Mouse (Mus musculus) neural tube, embryonic 14.5 days (tissue): Measurements from ENCODE around the gene Rcan1. TPM values are rescaled to one million over a fixed set of nuclear protein-coding genes. Genes with fewer than 3 reads are reported as not detected.
"Not testable (repeated sequence)": the region's sequence is repeated elsewhere in the genome, so short reads cannot be mapped to it uniquely, and the experiment has no call there.

Experiments
- ATAC-seq: fragments of 200-750 bp; cut with Nextera tagmentation; 2 replicates; pipeline ENCODE4 v1.8.0; 2017; ENCODE audit warnings: low read depth, mild to moderate bottlenecking, moderate TSS enrichment, moderate library complexity
- H3K27ac ChIP-seq: fragments of 300-500 bp; sonication (generic); 2 replicates; pipeline ENCODE4 v1.5.1; 2014; ENCODE audit warnings: low read depth, mild to moderate bottlenecking, control low read depth, low read length, moderate library complexity, mixed read lengths
- H3K27me3 ChIP-seq: fragments of 300-500 bp; sonication (generic); 2 replicates; pipeline ENCODE4 v1.6.1; 2014; ENCODE audit warnings: low read length; ENCODE audit not compliant: control insufficient read depth, insufficient read depth
- H3K36me3 ChIP-seq: fragments of 300-500 bp; sonication (generic); 2 replicates; pipeline ENCODE4 v1.6.1; 2014; ENCODE audit warnings: low read length, mixed read lengths; ENCODE audit not compliant: control insufficient read depth, insufficient read depth
- H3K4me1 ChIP-seq: fragments of 300-500 bp; sonication (generic); 2 replicates; pipeline ENCODE4 v1.6.1; 2014; ENCODE audit warnings: low read length; ENCODE audit not compliant: control insufficient read depth, insufficient read depth
- H3K4me2 ChIP-seq: fragments of 300-500 bp; sonication (generic); 2 replicates; pipeline ENCODE4 v1.6.1; 2014; ENCODE audit warnings: mild to moderate bottlenecking, low read depth, low read length, control low read depth
- H3K4me3 ChIP-seq: fragments of 300-500 bp; sonication (generic); 2 replicates; pipeline ENCODE4 v1.5.1; 2014; ENCODE audit warnings: low read depth, low read length, control low read depth, mixed read lengths
- H3K9ac ChIP-seq: fragments of 300-500 bp; sonication (generic); replicated peaks from 2 replicates; pipeline ENCODE4 v1.6.1; 2014; ENCODE audit warnings: low read depth, mild to moderate bottlenecking, control low read depth, low read length, mixed read lengths
- H3K9me3 ChIP-seq: fragments of 300-500 bp; sonication (generic); 2 replicates; pipeline ENCODE4 v1.6.1; 2016; ENCODE audit warnings: low read length; ENCODE audit not compliant: control insufficient read depth
- WGBS: fragments of 180-500 bp; shearing (Covaris S2); extraction: QIAGEN DNeasy Blood & Tissue Kit; methylation state at CpG from one replicate; pipeline ENCODE4 v1.1.7; 2014; 5-methylcytosine and 5-hydroxymethylcytosine counted together
- polyA plus RNA-seq: library from polyadenylated mRNA; unstranded; fragments of >200 nt; fragmentation: Nextera tagmentation; extraction: Ambion mirVana; gene quantifications from 2 replicates; pipeline ENCODE4 v1.2.1, GENCODE M21; 2014

The Rcan1 gene
- polyA plus RNA-seq, 1 experiment from 2014 or later: 70.6 TPM

GRCm38 (mm10) chr16:92420641-92421040 lies 50.0 kb downstream of the Rcan1 start:
- Histone ChIP-seq H3K27ac (no peak overlapping the region), H3K27me3 (no peaks in the 10 kb centered on the region), H3K4me2 (no peak overlapping the region), H3K9ac (no peak overlapping the region), H3K9me3 (no peaks in the 10 kb centered on the region), H3K4me3 (no peak overlapping the region), H3K36me3 (no peaks in the 10 kb centered on the region), H3K4me1 (peaks cover 6% of the 10 kb centered on the region; the same call in 1 of the 2 replicates)
- WGBS: 93% methylated on average over 5 of the region's 5 CpGs
- no peak for ATAC-seq

- H3K4me2 ChIP-seq: no peak overlapping the region
- H3K4me3 ChIP-seq: no peak overlapping the region
- no peak overlapping the region for H3K9ac ChIP-seq
- 95% methylated on average over 12 of the region's 12 CpGs for WGBS
- no peak for ATAC-seq
- no peaks in the 10 kb centered on the region for H3K9me3 ChIP-seq
- peaks cover 6% of the 10 kb centered on the region; the same call in 1 of the 2 replicates for H3K4me1 ChIP-seq
- no peaks in the 10 kb centered on the region for H3K36me3 ChIP-seq
- H3K27me3 ChIP-seq: no peaks in the 10 kb centered on the region
- H3K27ac ChIP-seq: no peak overlapping the region
These were observed 51.6 kb downstream of the Rcan1 start for GRCm38 (mm10) chr16:92419099-92419498.

GRCm38 (mm10) chr16:92417267-92417666 lies 53.4 kb downstream of the Rcan1 start:
- no peaks in the 10 kb centered on the region for H3K36me3 ChIP-seq
- H3K9ac ChIP-seq: no peak overlapping the region
- H3K27me3 ChIP-seq: no peaks in the 10 kb centered on the region
- H3K27ac ChIP-seq: no peak overlapping the region
- peaks cover 4% of the 10 kb centered on the region; the same call in 1 of the 2 replicates for H3K4me1 ChIP-seq
- no peak overlapping the region for H3K4me3 ChIP-seq
- H3K9me3 ChIP-seq: no peaks in the 10 kb centered on the region
- no peak overlapping the region for H3K4me2 ChIP-seq
- no peak for ATAC-seq
- 96% methylated on average over 2 of the region's 2 CpGs for WGBS

GRCm38 (mm10) chr16:92415702-92416118 lies 55.0 kb downstream of the Rcan1 start:
- ATAC-seq: no peak
- H3K27ac ChIP-seq: no peak overlapping the region
- H3K27me3 ChIP-seq: no peaks in the 10 kb centered on the region
- no peaks in the 10 kb centered on the region for H3K9me3 ChIP-seq
- 55% methylated on average over 7 of the region's 7 CpGs for WGBS
- no peak overlapping the region for H3K4me2 ChIP-seq
- no peak overlapping the region for H3K9ac ChIP-seq
- peaks cover 4% of the 10 kb centered on the region; the same call in 1 of the 2 replicates for H3K4me1 ChIP-seq
- H3K36me3 ChIP-seq: no peaks in the 10 kb centered on the region
- no peak overlapping the region for H3K4me3 ChIP-seq

GRCm38 (mm10) chr16:92415038-92415437 lies 55.6 kb downstream of the Rcan1 start:
- ATAC-seq, H3K4me1 ChIP-seq, H3K27me3 ChIP-seq, H3K9ac ChIP-seq, H3K4me2 ChIP-seq, H3K9me3 ChIP-seq, H3K36me3 ChIP-seq, H3K4me3 ChIP-seq, H3K27ac ChIP-seq: not testable (repeated sequence)
- 66% methylated on average over 6 of the region's 6 CpGs for WGBS

- H3K9ac ChIP-seq: no peak overlapping the region
- ATAC-seq: no peak
- H3K27ac ChIP-seq: no peak overlapping the region
These were observed 57.8 kb downstream of the Rcan1 start for GRCm38 (mm10) chr16:92412888-92413287.

GRCm38 (mm10) chr16:92411981-92412706 lies 58.5 kb downstream of the Rcan1 start:
- peaks cover 4% of the 10 kb centered on the region; the same call in 1 of the 2 replicates for H3K4me1 ChIP-seq
- no peaks in the 10 kb centered on the region for H3K9me3 ChIP-seq
- no peaks in the 10 kb centered on the region for H3K36me3 ChIP-seq
- 70% methylated on average over 19 of the region's 19 CpGs for WGBS
- H3K27ac ChIP-seq: no peak overlapping the region
- no peak overlapping the region for H3K4me2 ChIP-seq
- ATAC-seq: no peak; the same call in 1 of the 2 replicates
- H3K4me3 ChIP-seq: no peak overlapping the region
- no peak overlapping the region for H3K9ac ChIP-seq
- H3K27me3 ChIP-seq: no peaks in the 10 kb centered on the region

More at GRCm38 (mm10) chr16:92412888-92413287, 57.8 kb downstream of the Rcan1 start:
- WGBS: 10% methylated on average over 7 of the region's 7 CpGs
- Histone ChIP-seq H3K4me2 (no peak overlapping the region), H3K4me3 (no peak overlapping the region), H3K4me1 (peaks cover 4% of the 10 kb centered on the region; the same call in 1 of the 2 replicates), H3K36me3 (no peaks in the 10 kb centered on the region), H3K27me3 (no peaks in the 10 kb centered on the region), H3K9me3 (no peaks in the 10 kb centered on the region)

GRCm38 (mm10) chr16:92410344-92410743 lies 60.3 kb downstream of the Rcan1 start:
- no peak overlapping the region for H3K9ac ChIP-seq
- no peaks in the 10 kb centered on the region for H3K36me3 ChIP-seq
- 72% methylated on average over 2 of the region's 2 CpGs for whole genome bisulfite sequencing
- H3K4me2 ChIP-seq: no peak overlapping the region
- ATAC-seq: no peak
- no peaks in the 10 kb centered on the region for H3K27me3 ChIP-seq
- H3K4me3 ChIP-seq: no peak overlapping the region
- H3K9me3 ChIP-seq: no peaks in the 10 kb centered on the region
- H3K4me1 ChIP-seq: peaks cover 4% of the 10 kb centered on the region; the same call in 1 of the 2 replicates
- H3K27ac ChIP-seq: no peak overlapping the region

- no peak for ATAC-seq
- no peak overlapping the region for H3K4me3 ChIP-seq
- H3K27me3 ChIP-seq: no peaks in the 10 kb centered on the region
- H3K36me3 ChIP-seq: no peaks in the 10 kb centered on the region
- 69% methylated on average over 2 of the region's 2 CpGs for WGBS
- H3K9me3 ChIP-seq: no peaks in the 10 kb centered on the region
- H3K4me2 ChIP-seq: no peak overlapping the region
- no peak overlapping the region for H3K9ac ChIP-seq
- H3K4me1 ChIP-seq: peaks cover 2% of the 10 kb centered on the region; the same call in 1 of the 2 replicates
- no peak overlapping the region for H3K27ac ChIP-seq
These were observed 62.8 kb downstream of the Rcan1 start for GRCm38 (mm10) chr16:92407883-92408282.
